Mouse (Mus musculus): ENCODE data around the gene Fam71b.

Fam71b gene

GRCm38 (mm10) chr11:46431129-46431528, 34.8 kb downstream of the Fam71b start:
- DNase-seq (ENCODE audit: low read depth): peak; percentile 77

GRCm38 (mm10) chr11:46435363-46435762, 39.0 kb downstream of the Fam71b start:
- no peak for DNase-seq (ENCODE audit: low read depth)

- peak; percentile 93 for DNase-seq (ENCODE audit: low read depth)
These were observed 40.5 kb downstream of the Fam71b start, which contains the start of gene Med7 for GRCm38 (mm10) chr11:46436760-46437458. Gene Med7 (plus strand): TSS chr11:46436925.

- DNase-seq (ENCODE audit: low read depth): no peak
These were observed 41.2 kb downstream of the Fam71b start for GRCm38 (mm10) chr11:46437459-46438000.

GRCm38 (mm10) chr11:46439005-46439543, 42.7 kb downstream of the Fam71b start:
- DNase-seq (ENCODE audit: low read depth): no peak

GRCm38 (mm10) chr11:46441774-46442173, 45.4 kb downstream of the Fam71b start:
- no peak for DNase-seq (ENCODE audit: low read depth)

- DNase-seq (ENCODE audit: low read depth): no peak
These were observed 46.8 kb downstream of the Fam71b start for GRCm38 (mm10) chr11:46443152-46443551.

GRCm38 (mm10) chr11:46443979-46444378, 47.6 kb downstream of the Fam71b start:
- DNase-seq (ENCODE audit: low read depth): no peak

- DNase-seq (ENCODE audit: low read depth): no peak
These were observed 49.8 kb downstream of the Fam71b start for GRCm38 (mm10) chr11:46446150-46446549.

- DNase-seq (ENCODE audit: low read depth): no peak
These were observed 51.5 kb downstream of the Fam71b start for GRCm38 (mm10) chr11:46447644-46448484.

GRCm38 (mm10) chr11:46449461-46450080, 53.2 kb downstream of the Fam71b start:
- no peak for DNase-seq (ENCODE audit: low read depth)

- peak; percentile 64 for DNase-seq (ENCODE audit: low read depth)
These were observed 58.2 kb downstream of the Fam71b start, which contains the start of gene Havcr2 for GRCm38 (mm10) chr11:46454453-46455045. Gene Havcr2 (plus strand): TSS chr11:46454935.

Data from c-Kit-positive CD71-negative TER-119-negative erythroid progenitor cells, embryonic 14.5 days (primary cell).